Mouse (Mus musculus): ENCODE measurements around the gene Mpzl3.
"Not testable (repeated sequence)": the region's sequence is repeated elsewhere in the genome, so short reads cannot be mapped to it uniquely, and the experiment has no call there.

The Mpzl3 gene

GRCm38 (mm10) chr9:45055082-45055713, at the start of gene Mpzl3:
Mpzl3 (plus strand) TSS chr9:45055186.
- peak; percentile 62 to 78 for DNase-seq

- no peak for DNase-seq
These were observed 47.6 kb upstream of the Mpzl3 start for GRCm38 (mm10) chr9:45007404-45007803.

- no peak for DNase-seq
These were observed 46.6 kb upstream of the Mpzl3 start for GRCm38 (mm10) chr9:45008342-45008741.

- peak in 1 of 2 experiments; percentile 14 for DNase-seq
These were observed 45.6 kb upstream of the Mpzl3 start, which contains the start of gene Cd3e for GRCm38 (mm10) chr9:45009180-45010078. Cd3e (minus strand) TSS chr9:45009627.

GRCm38 (mm10) chr9:45010461-45010860, 44.5 kb upstream of the Mpzl3 start:
- no peak for DNase-seq

GRCm38 (mm10) chr9:45011291-45011690, 43.7 kb upstream of the Mpzl3 start:
- no peak for DNase-seq

GRCm38 (mm10) chr9:45014879-45015278, 40.1 kb upstream of the Mpzl3 start:
- DNase-seq: no peak

- no peak for DNase-seq
These were observed 39.1 kb upstream of the Mpzl3 start for GRCm38 (mm10) chr9:45015841-45016240.

GRCm38 (mm10) chr9:45018031-45018430, 37.0 kb upstream of the Mpzl3 start:
- DNase-seq: no peak

- DNase-seq: peak in 1 of 2 experiments; percentile 60
These were observed 32.2 kb upstream of the Mpzl3 start for GRCm38 (mm10) chr9:45022800-45023199.

- no peak for DNase-seq
These were observed 31.3 kb upstream of the Mpzl3 start for GRCm38 (mm10) chr9:45023638-45024037.

GRCm38 (mm10) chr9:45024187-45024586, 30.8 kb upstream of the Mpzl3 start:
- no peak for DNase-seq

- DNase-seq: no peak
These were observed 27.6 kb upstream of the Mpzl3 start for GRCm38 (mm10) chr9:45027376-45027775.

- DNase-seq: no peak
These were observed 24.6 kb upstream of the Mpzl3 start for GRCm38 (mm10) chr9:45030341-45030740.

GRCm38 (mm10) chr9:45032261-45032660, 22.7 kb upstream of the Mpzl3 start:
- DNase-seq: no peak

- no peak for DNase-seq
These were observed 20.5 kb upstream of the Mpzl3 start for GRCm38 (mm10) chr9:45034526-45034925.

- not testable (repeated sequence) for DNase-seq
These were observed 17.2 kb upstream of the Mpzl3 start for GRCm38 (mm10) chr9:45037803-45038202.

GRCm38 (mm10) chr9:45039499-45039898, 15.5 kb upstream of the Mpzl3 start, which contains the start of gene Mpzl2:
Mpzl2 (plus strand) TSS chr9:45039799.
- DNase-seq: no peak

- no peak for DNase-seq
These were observed 14.7 kb upstream of the Mpzl3 start for GRCm38 (mm10) chr9:45040066-45040845.

- no peak for DNase-seq
These were observed 13.7 kb upstream of the Mpzl3 start for GRCm38 (mm10) chr9:45041131-45041838.

- no peak for DNase-seq
These were observed 12.8 kb upstream of the Mpzl3 start for GRCm38 (mm10) chr9:45042056-45042720.

GRCm38 (mm10) chr9:45042947-45043346, 12.0 kb upstream of the Mpzl3 start:
- DNase-seq: no peak
